Mouse (Mus musculus) kidney, adult 2 months (tissue): ENCODE data around the gene Nhlrc4. TPM values are rescaled to one million over a fixed set of nuclear protein-coding genes. Genes with fewer than 3 reads are reported as not detected.

Experiments used
- DNase-seq: peaks from one replicate; pipeline ENCODE4 v3.0.0; 2021
- H3K27ac ChIP-seq: fragments of 200-500 bp; 2 replicates; pipeline ENCODE4 v1.5.1; 2012; ENCODE audit warnings: low read depth, low read length, control low read depth, inconsistent platforms; ENCODE audit not compliant: insufficient read depth
- H3K27me3 ChIP-seq: fragments of 200-500 bp; replicated peaks from 2 replicates; pipeline ENCODE4 v1.6.1; 2012; ENCODE audit warnings: mild to moderate bottlenecking, moderate library complexity, low read length, inconsistent platforms; ENCODE audit not compliant: control insufficient read depth, insufficient read depth
- H3K36me3 ChIP-seq: fragments of 200-500 bp; 2 replicates; pipeline ENCODE4 v1.6.1; 2012; ENCODE audit warnings: mild to moderate bottlenecking, moderate library complexity, low read length, inconsistent platforms; ENCODE audit not compliant: control insufficient read depth, insufficient read depth
- H3K4me1 ChIP-seq: fragments of 200-500 bp; 2 replicates; pipeline ENCODE4 v1.6.1; 2011; ENCODE audit warnings: low read length; ENCODE audit not compliant: control insufficient read depth, insufficient read depth
- H3K4me3 ChIP-seq: fragments of 200-500 bp; 2 replicates; pipeline ENCODE4 v1.5.1; 2011; ENCODE audit warnings: mild to moderate bottlenecking, low read depth, low read length, control low read depth; ENCODE audit not compliant: insufficient read depth
- CTCF ChIP-seq: fragments of 200-500 bp; conservative IDR thresholded peaks from 2 replicates; pipeline ENCODE4 v1.5.1; 2011; ENCODE audit warnings: low read depth, mild to moderate bottlenecking, control low read depth, low read length, moderate library complexity, mixed read lengths; ENCODE audit not compliant: insufficient read depth, insufficient read length
- POLR2A ChIP-seq: fragments of 200-500 bp; IDR thresholded peaks from one replicate; pipeline ENCODE4 v1.6.1; 2011; ENCODE audit warnings: low read depth, low read length, control low read depth
- WGBS: fragments of 180-500 bp; shearing (Covaris S2); methylation state at CpG from one replicate; pipeline ENCODE4 v1.1.7; 2018; 5-methylcytosine and 5-hydroxymethylcytosine counted together
- polyA plus RNA-seq: library from polyadenylated mRNA; depleted of rRNA; stranded (reverse); fragments of >200 nt; gene quantifications from 2 replicates; pipeline ENCODE4 v1.2.3, GENCODE M21; 2012

Nhlrc4 gene
- polyA plus RNA-seq, 1 experiment: 16.0 TPM

DNA sequence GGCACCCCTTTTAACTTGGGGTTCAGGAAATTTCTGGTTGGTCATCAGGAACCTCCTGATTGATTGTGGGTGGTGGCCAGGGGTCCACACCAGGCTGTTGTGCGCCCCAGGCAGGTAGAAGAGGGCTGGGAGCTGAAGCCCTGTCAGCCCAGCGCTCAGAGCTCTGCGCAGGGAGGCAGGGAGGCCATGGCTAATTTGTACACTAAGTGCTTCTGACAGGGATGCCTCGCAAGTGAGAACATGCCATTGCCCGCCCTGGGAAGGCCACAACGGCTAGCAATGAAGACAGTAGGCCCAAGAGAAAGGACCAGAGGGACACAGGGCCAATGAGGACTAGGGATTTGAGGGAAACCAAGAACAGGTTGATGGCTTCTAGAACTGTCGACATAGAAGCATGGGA lies 11.9 kb upstream of the Nhlrc4 start:
- 84% methylated on average over 7 of the region's 7 CpGs for WGBS
- Histone ChIP-seq H3K4me3 (no peak overlapping the region), H3K4me1 (peaks cover 3% of the 10 kb centered on the region; the same call in 1 of the 2 replicates), H3K27me3 (no peaks in the 10 kb centered on the region), H3K36me3 (no peaks in the 10 kb centered on the region), H3K27ac (no peak overlapping the region)
- TF ChIP-seq POLR2A (no peak), CTCF (no peak)
- DNase-seq: no peak

DNA sequence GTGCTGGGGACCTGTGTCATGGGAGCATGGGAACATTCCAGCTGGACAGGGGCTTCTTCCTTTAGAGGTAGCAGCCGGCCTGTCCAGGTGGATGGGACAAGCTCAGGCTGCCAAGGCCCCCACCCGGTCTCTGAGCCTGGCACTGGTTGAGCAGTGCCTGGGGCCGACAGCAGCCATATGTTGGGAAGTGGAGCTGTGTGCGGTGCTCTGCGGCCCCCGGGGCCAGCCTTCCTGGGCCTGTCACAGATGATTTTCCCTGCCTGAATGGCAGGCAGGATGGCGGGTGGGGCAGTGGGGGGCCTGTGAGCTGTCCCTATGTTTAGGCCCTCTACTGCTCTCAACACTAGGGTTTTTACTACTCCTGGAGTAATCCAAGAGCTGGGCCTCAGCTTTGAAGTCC lies 11.4 kb upstream of the Nhlrc4 start:
- H3K27me3 ChIP-seq: no peaks in the 10 kb centered on the region
- no peak for TF ChIP-seq POLR2A
- no peak for TF ChIP-seq CTCF
- H3K36me3 ChIP-seq: no peaks in the 10 kb centered on the region
- whole genome bisulfite sequencing: 71% methylated on average over 7 of the region's 7 CpGs
- no peak overlapping the region for H3K4me3 ChIP-seq
- peaks cover 3% of the 10 kb centered on the region; the same call in 1 of the 2 replicates for H3K4me1 ChIP-seq
- no peak for DNase-seq
- no peak overlapping the region for H3K27ac ChIP-seq

DNA sequence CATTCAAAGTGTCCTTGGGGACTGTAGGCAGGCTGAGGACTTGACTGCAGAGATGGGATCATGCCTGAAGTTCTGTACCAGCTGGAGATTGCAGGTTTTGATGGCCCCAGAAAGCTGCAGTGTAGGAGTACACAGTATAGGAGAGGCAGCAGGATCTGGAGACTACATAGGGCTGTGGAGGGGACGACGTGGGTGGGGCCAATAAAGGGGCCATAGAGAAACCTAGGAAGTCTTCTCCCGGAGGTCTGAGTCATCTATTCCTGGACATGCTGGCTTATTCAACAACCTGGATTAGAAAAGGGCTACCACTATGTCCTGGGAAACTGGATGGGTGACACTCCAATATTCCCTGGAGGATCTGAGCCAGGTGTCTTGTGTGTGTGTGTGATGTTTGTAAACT lies 11.0 kb upstream of the Nhlrc4 start:
- Histone ChIP-seq H3K36me3 (no peaks in the 10 kb centered on the region), H3K4me3 (no peak overlapping the region), H3K27ac (no peak overlapping the region), H3K4me1 (peaks cover 3% of the 10 kb centered on the region; the same call in 1 of the 2 replicates), H3K27me3 (no peaks in the 10 kb centered on the region)
- TF ChIP-seq POLR2A: no peak
- no peak for TF ChIP-seq CTCF
- DNase-seq: no peak
- WGBS: 51% methylated on average over 3 of the region's 3 CpGs

DNA sequence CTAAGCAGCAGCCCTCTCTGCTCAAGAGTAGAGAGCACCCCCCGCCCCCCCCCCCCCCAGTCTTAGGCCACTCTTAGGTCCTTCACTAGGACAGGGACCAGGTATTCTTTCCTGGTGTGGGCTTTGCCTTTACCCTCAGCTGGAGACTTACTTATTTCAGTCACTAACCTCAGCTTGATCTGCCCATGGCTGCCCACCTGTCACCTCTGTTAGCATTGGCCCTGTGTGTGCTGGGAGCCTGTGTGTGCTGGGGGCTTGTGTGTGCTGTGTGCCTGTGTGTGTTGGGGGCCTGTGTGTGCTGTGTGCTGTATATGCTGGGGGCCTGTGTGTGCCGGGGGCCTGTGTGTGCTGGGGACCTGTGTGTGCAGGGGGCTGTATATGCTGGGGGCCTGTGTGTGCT lies 9.9 kb upstream of the Nhlrc4 start:
- H3K27me3 ChIP-seq: no peaks in the 10 kb centered on the region
- H3K4me1 ChIP-seq: peaks cover 3% of the 10 kb centered on the region; the same call in 1 of the 2 replicates
- DNase-seq: no peak
- 75% methylated on average over 2 of the region's 2 CpGs for WGBS
- H3K4me3 ChIP-seq: no peak overlapping the region
- no peaks in the 10 kb centered on the region for H3K36me3 ChIP-seq
- no peak overlapping the region for H3K27ac ChIP-seq
- TF ChIP-seq POLR2A (no peak), CTCF (no peak)

DNA sequence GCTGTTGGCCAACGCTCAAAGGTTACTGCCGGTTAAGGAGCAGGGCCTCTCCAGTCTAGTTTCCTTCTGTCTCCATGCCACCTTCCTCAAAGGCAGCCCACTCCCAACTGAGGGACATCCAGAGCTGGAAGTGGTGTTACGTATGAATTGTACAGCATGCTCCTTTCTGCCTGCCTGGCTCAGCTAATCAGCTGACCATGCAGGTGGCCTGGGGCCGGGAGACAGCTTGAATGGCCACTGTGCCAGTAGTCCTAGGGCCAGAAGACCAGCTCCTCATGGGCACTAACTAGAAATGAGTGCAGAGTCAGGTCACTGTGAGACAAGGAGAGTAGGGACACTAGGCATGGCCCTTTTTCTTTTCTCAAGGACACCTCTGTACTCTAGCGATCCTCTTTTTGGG lies 8.4 kb upstream of the Nhlrc4 start:
- TF ChIP-seq CTCF (no peak), POLR2A (no peak)
- WGBS: 72% methylated on average over 5 of the region's 5 CpGs
- no peaks in the 10 kb centered on the region for H3K36me3 ChIP-seq

DNA sequence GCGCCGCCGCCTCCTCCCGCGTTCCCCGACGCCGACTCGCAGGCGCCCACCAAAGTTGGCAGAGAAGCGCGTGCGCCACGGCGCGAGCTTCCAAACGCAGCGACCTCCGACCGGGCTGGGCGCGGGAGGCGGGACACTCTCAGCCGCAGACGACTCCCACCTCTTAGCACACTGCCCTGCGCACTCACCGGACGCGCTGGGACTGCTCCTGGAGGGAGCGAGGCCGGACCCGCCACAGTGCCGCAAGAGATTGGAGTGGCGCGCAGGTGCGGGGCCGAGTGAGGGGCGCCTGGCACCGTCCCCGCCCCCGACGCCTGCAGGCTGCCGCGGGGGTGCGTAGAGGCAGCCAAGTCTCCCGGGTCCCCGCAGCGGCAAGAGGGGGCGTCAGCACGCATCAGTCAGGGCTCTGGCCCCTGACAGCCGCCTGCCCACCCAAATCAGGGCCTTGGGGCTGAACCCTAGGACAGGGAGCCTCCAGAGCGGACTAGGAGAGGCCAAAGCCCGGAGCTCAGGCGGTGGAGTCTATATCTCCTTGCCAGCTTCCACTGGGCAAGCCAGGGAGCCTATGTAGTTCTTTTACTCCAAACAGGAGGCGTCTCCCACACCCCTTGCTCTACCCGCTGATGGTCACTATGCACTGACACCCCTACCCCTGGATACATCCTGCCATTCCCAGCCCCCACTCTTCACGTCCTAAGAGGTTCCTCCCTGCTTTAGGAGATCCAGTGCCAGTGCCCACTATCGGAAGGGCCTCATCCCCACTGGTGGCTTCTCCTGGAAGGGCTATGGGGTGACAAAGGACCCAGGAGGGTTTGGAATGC lies 7.3 kb upstream of the Nhlrc4 start, which contains the start of gene A930017K11Rik:
Gene A930017K11Rik (minus strand): TSS at position 763 of the 821 bp plus-strand sequence.
- Histone ChIP-seq H3K27me3 (no peaks in the 10 kb centered on the region), H3K27ac (peak within 1 kb of the TSS; percentile 48), H3K36me3 (no peaks in the 10 kb centered on the region), H3K4me3 (peak within 1 kb of the TSS; percentile 36), H3K4me1 (peaks cover 3% of the 10 kb centered on the region; the same call in 1 of the 2 replicates)
- WGBS: 3% methylated on average over 58 of the region's 58 CpGs
- DNase-seq: no peak
- TF ChIP-seq CTCF (no peak), POLR2A (no peak)

More for the DNA sequence above, 8.4 kb upstream of the Nhlrc4 start:
- Histone ChIP-seq H3K4me1 (peaks cover 3% of the 10 kb centered on the region; the same call in 1 of the 2 replicates), H3K4me3 (no peak overlapping the region), H3K27ac (peak overlapping the region; percentile 21; the same call in 1 of the 2 replicates), H3K27me3 (no peaks in the 10 kb centered on the region)
- DNase-seq: no peak

DNA sequence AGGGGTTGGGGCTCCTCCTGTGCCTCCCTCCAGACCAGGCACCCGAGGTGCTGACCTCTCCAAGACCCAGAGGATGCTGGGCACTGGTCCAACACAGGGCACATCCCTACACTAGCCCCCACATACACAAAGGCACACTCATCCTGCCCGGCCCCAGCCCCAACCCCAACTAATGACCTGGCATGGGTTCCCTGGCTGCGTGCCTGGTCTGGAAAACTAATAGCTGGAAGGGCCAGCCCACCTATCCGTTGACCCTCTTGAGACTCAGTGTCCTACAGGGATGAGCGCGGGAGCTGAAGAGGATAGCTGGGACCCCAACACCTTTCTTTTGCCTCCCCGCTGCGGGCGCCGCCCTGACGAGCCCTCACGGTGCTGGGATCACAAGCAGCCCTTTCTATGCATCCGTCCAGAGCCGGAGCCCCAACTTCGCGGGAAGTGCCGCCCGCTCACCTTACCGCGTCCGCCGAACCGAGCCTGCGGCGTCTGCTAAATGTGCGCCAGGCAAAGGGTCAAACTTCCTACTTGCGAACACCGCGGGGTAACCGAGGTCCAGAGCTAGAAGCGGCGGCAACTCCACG lies 6.6 kb upstream of the Nhlrc4 start:
- 2% methylated on average over 33 of the region's 33 CpGs for WGBS
- H3K27ac ChIP-seq: peak overlapping the region; percentile 21

More for the DNA sequence above, 6.6 kb upstream of the Nhlrc4 start:
- H3K27me3 ChIP-seq: no peaks in the 10 kb centered on the region
- H3K4me3 ChIP-seq: peak overlapping the region; percentile 36
- TF ChIP-seq CTCF (no peak), POLR2A (no peak)
- peak; percentile 35 for DNase-seq
- H3K36me3 ChIP-seq: no peaks in the 10 kb centered on the region
- peaks cover 3% of the 10 kb centered on the region; the same call in 1 of the 2 replicates for H3K4me1 ChIP-seq
